Mouse (Mus musculus) liver, adult (tissue): ENCODE results near the gene Grm2.

Source experiments
- GATA4 ChIP-seq: IDR thresholded peaks from 2 replicates; pipeline ENCODE4 v1.6.1; 2014; ENCODE audit warnings: mild to moderate bottlenecking, low read length; ENCODE audit not compliant: insufficient replicate concordance

The Grm2 gene

GRCm38 (mm10) chr9:106664856-106665255, 9.0 kb upstream of the Grm2 start:
- no peak for TF ChIP-seq GATA4

GRCm38 (mm10) chr9:106664433-106664832, 8.6 kb upstream of the Grm2 start:
- no peak for TF ChIP-seq GATA4

DNA sequence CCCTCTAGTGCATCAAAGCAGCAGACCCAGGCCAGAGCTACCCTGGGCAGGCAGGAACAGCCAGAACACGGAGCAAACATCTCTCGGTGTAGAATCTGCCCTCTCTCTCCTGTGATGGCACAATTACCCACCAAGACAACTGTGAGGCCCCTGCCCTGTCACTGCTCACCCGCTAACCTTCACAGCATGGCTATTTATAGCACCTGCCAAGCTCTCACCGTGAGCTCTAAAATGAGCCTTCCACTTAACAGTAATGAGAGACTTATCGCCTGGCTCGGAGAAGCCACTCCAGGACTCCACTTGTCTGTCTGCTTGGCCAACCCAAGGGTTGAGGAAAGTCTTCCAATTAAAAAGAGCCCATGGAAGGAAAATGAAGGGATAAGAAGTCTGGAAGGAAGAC, 7.3 kb upstream of the Grm2 start:
- TF ChIP-seq GATA4, result no peak

- no peak for TF ChIP-seq GATA4
Observed at GRCm38 (mm10) chr9:106659935-106660334, 4.1 kb upstream of the Grm2 start.

DNA sequence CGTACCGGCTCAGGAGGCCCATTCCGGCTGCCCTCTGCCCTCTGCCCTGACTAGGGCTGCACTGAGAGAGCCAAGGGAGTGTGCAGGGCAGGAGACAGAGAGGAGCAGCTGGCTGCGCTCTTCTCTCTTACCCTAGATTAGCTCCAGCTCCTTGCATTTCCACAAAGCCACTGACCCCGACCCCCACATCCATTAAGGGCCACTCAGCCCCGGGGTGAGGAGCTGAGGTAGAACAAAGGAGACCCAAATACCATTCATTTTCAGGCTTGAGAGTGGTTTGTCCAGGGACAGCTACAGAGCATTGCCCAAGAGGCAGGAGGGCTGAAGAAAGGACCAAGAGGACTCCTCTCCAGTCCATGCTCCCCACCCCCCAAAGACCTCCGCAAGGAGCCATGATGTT, 3.6 kb upstream of the Grm2 start:
- no peak for TF ChIP-seq GATA4

DNA sequence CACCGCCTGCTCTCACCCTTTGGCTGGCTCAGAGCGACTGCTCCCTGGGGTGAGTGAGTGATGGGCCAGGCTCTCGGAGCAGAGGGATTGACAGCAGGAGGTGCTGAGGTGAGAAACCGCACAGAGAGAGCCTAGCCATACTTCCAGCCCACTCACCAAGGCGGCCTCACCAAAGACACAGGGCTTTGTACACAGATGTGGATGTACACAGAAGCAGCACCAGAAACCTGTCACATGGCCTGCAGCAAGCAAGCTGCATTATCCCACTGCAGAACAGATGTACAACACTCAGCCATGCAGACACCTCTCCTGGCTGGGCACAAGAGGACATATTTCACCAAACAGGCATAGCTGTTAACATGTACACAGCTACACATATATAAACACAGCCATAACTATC, 1.7 kb upstream of the Grm2 start:
- TF ChIP-seq GATA4, result no peak

DNA sequence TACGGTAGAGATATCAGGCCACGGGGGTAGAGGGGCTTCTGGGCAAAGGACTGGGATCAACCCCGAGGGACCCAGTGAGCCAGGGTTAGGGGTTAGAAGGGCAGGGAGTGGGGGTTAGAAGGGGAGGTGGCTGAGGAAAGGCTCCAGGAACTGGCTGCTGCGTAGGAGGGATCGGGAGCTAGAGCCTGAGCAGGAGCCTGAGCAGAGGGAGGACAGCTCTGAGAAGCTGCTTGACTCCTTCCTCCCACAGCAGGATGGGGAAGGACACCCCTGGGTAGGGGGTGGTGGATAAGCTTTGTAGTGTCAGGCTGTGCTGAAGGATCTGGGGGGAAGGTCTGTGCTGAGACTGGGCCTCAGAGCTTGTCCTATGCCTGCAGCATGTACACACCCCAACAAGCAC, 938 bp upstream of the Grm2 start:
- TF ChIP-seq GATA4, result no peak

- no peak for TF ChIP-seq GATA4
Observed at GRCm38 (mm10) chr9:106652720-106653119, 3.2 kb downstream of the Grm2 start.

DNA sequence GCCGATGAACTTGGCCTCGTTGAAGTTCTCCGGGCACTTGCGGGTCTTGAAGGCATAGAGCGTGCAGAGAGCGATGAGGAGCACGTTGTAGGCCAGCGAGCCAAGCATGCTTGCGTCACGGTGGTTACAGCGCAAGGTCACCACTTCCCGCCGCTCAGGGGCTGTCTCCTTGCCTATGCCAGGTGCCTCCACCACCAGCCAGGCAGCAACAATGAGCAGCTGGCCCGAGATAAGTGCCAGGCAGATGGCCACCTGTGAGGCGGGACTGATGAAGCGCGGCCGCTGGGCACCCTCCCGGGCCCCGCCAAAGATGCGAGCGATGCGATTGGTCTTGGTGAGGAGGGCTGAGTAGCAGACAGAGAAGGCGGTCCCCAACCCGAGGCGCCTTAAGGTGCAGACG, 8.7 kb downstream of the Grm2 start:
- TF ChIP-seq GATA4, result no peak

- TF ChIP-seq GATA4, result no peak
Observed at GRCm38 (mm10) chr9:106645684-106646271, 10.1 kb downstream of the Grm2 start.

DNA sequence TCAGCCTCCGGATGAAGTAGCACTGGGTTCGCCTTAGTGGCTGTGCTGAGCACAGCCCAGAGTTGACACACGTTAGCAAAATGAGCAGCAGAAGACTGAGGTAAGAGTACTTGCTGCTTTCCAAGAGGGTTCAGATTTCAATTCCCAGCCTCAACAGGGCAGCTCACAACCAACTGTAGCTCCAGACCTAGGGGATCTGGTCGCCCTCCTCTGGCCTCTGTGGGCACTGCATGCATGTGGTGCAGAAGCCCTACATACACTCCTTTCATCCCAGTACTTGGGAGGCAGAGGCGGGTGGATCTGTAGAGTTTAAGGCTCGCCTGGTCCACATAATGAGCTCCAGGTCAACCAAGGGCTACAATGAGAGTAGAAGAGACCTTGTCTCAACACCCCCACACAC, 12.1 kb downstream of the Grm2 start:
- TF ChIP-seq GATA4, result no peak

DNA sequence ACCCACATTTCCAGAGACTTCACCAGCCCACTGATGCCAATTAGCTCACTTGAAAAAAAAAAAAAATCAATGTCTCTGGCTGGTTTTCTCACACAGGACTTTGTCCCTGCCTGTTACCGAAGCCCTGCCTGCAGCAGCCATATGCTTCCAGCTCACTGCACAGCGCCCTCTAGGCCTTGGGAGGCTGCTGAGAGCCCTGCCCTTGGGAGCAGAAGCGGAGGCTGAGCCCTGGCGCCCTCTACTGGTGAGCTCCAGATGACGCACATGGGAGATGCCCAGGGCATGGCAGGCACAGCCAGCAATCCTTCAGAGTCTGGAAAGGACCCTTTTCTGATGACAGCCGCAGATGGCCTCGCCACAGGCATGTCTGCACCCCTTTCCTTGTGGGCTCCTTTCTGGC, 12.8 kb downstream of the Grm2 start:
- no peak for TF ChIP-seq GATA4

- no peak for TF ChIP-seq GATA4
Observed at GRCm38 (mm10) chr9:106641346-106641745, 14.5 kb downstream of the Grm2 start.

GRCm38 (mm10) chr9:106638154-106638553, 17.7 kb downstream of the Grm2 start:
- TF ChIP-seq GATA4, result no peak

DNA sequence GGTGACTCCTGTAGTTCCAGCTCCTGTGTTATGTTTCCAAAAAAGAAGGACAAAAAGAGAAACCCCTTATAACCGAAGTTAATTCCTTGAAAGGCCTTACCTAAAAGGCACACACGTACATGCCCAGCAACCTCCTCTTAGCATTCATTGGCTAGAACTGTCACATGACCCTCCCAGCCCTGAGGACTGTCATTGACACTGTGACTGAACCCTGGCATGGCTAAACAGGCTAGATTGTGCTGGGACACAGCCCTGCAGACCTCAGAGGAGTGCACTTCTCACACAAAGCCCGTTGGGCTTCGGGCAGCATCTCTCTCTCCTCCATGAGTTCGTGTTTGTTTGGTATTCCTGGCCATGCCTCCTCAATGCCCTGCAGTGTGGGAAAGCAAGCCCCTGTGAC, 23.7 kb downstream of the Grm2 start:
- TF ChIP-seq GATA4, result no peak

DNA sequence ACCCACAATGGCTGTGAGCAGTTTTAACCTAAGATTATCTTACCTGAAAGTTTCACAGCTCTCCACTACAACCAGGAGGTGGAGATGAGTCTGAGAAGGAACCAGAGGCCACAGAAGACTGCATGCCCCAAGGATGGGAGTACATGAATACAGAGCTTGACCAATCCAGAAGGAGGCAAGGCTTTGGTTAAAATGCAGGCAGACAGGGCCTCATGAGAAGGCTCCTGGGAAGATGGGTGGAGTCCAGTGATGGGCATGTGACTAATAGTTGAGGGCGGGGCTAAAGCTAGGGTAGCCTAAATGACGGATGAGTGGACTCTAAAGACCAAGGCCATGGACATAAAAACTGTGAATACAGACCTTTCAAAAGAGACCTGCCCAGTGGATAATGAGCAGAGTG, 29.6 kb downstream of the Grm2 start, which contains the start of gene Iqcf6:
TSS of gene Iqcf6 (plus strand) at position 301 of the 400 bp plus-strand sequence.
- TF ChIP-seq GATA4, result no peak

DNA sequence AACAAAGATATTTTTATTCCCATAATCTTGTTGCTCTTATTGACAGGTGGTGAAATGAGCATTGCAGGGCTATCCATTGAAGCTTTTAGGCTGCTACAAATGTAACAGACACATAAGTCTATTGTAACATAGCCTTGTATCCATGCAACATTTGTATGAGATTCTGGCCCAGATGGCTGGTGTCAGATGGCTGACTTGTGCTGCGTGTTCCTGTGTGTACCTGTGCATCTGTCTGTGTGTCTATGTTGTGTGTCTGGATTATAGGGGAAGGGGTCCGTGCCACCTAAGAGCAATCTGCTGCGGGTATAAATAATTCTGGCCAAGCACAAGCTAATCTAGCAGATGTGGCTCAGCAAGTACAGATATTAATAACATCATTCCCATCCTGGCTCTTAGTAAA, 38.4 kb downstream of the Grm2 start:
- TF ChIP-seq GATA4, result no peak
